Mouse (Mus musculus): ENCODE results near the gene Srrm1. TPM values are rescaled to one million over a fixed set of nuclear protein-coding genes. Genes with fewer than 3 reads are reported as not detected.

Gene Srrm1
- polyA plus RNA-seq (2017; shearing (Covaris generic)): 207 TPM

GRCm38 (mm10) chr4:135353066-135353793 is at the start of gene Srrm1:
Srrm1 (minus strand) TSS chr4:135353321.

GRCm38 (mm10) chr4:135397991-135398390 is 44.9 kb upstream of the Srrm1 start, which contains the start of gene Ncmap:
Ncmap (minus strand) TSS chr4:135398227.

GRCm38 (mm10) chr4:135272640-135273306 is 80.3 kb downstream of the Srrm1 start, which contains the start of gene Clic4:
Clic4 (minus strand) TSS chr4:135272814.

Other genes starting within 250 kb of the Srrm1 start
- 10.0 TPM for gene Runx3, start 232.7 kb downstream of the Srrm1 start, polyA plus RNA-seq (2017; shearing (Covaris generic))
- gene Clic4, start 80.5 kb downstream of the Srrm1 start, polyA plus RNA-seq (2017; shearing (Covaris generic)): 10.7 TPM
- 89.7 TPM for gene Ncmap, start 44.9 kb upstream of the Srrm1 start, polyA plus RNA-seq (2017; shearing (Covaris generic))
- 25.3 TPM for gene Rcan3, start 80.5 kb upstream of the Srrm1 start, polyA plus RNA-seq (2017; shearing (Covaris generic))
- gene Stpg1, start 141.5 kb upstream of the Srrm1 start, polyA plus RNA-seq (2017; shearing (Covaris generic)): not detected
- 16.0 TPM for gene Nipal3, start 141.7 kb upstream of the Srrm1 start, polyA plus RNA-seq (2017; shearing (Covaris generic))
- not detected for gene Grhl3, start 220.3 kb upstream of the Srrm1 start, polyA plus RNA-seq (2017; shearing (Covaris generic))

Data from inflammation-experienced regulatory T-cells, adult 16 weeks (primary cell).